Mouse (Mus musculus): ENCODE results near the gene Tmem217.

GRCm38 (mm10) chr17:29545241-29545640 lies 6.9 kb downstream of the Tmem217 start:
- no peak for TF ChIP-seq POLR2A (IDR thresholded peaks at IDR 0.05; ENCODE audit: control insufficient read depth in 1 of 2, insufficient read depth in 1 of 2, low read depth in 1 of 2, low read length in 2 of 2, poor library complexity in 1 of 2)
- TF ChIP-seq USF2 (IDR thresholded peaks at IDR 0.05; ENCODE audit: borderline replicate concordance in 1 of 2, insufficient read depth in 1 of 2, low read depth in 1 of 2, low read length in 2 of 2), result no peak
- TF ChIP-seq BHLHE40 (IDR thresholded peaks at IDR 0.05; ENCODE audit: borderline replicate concordance, low read depth, low read length), result no peak
- no peak for TF ChIP-seq SMC3 (IDR thresholded peaks at IDR 0.05; ENCODE audit: low read depth, low read length)
- TF ChIP-seq CTCF (IDR thresholded peaks at IDR 0.05 in 2 of 3, conservative IDR thresholded peaks at IDR 0.05 in 1 of 3; ENCODE audit: control insufficient read depth in 1 of 3, insufficient read depth in 1 of 3, low read depth in 2 of 3, low read length in 3 of 3, poor library complexity in 1 of 3, severe bottlenecking in 1 of 3), result no peak
- no peak for TF ChIP-seq MYC (IDR thresholded peaks at IDR 0.05; ENCODE audit: low read depth, low read length)
- TF ChIP-seq NRF1 (IDR thresholded peaks at IDR 0.05; ENCODE audit: insufficient read depth, low read depth, low read length, poor library complexity, severe bottlenecking), result no peak
- no peak for TF ChIP-seq GATA1 (IDR thresholded peaks at IDR 0.05; ENCODE audit: low read depth, low read length)
- no peak for TF ChIP-seq JUND (IDR thresholded peaks at IDR 0.05; ENCODE audit: low read depth, low read length)
- no peak for TF ChIP-seq USF1 (IDR thresholded peaks at IDR 0.05; ENCODE audit: low read depth, low read length)
